ENCODE assay signal across 8 mouse cellular contexts in genomic region chr13:56221129-56221910, GRCm38 (mm10). TPM values are rescaled to one million over a fixed set of nuclear protein-coding genes. Genes with fewer than 3 reads are reported as not detected.
DNase-seq lines count a peak whose midpoint lies in the region; ATAC-seq lines count a peak whose summit lies in the region.

No protein-coding gene starts in this region.

- no peak overlapping the region for H3K9ac ChIP-seq in heart, embryonic 15.5 days
- peak overlapping the region; percentile 53 for H3K9ac ChIP-seq in forebrain, embryonic 15.5 days (replicated peaks)
- H3K9ac ChIP-seq in limb, embryonic 15.5 days, result peak overlapping the region; percentile 3; the same call in 1 of the 2 replicates
- H3K9ac ChIP-seq in stomach, embryonic 15.5 days, result no peak overlapping the region

- H3K4me1 ChIP-seq in heart, embryonic 15.5 days (replicated peaks), result peaks cover 18% of the 10 kb centered on the region
- H3K4me1 ChIP-seq in forebrain, embryonic 15.5 days, result peaks cover 35% of the 10 kb centered on the region
- H3K4me1 ChIP-seq in limb, embryonic 15.5 days, result peaks cover 31% of the 10 kb centered on the region
- H3K4me1 ChIP-seq in stomach, embryonic 15.5 days, result peaks cover 16% of the 10 kb centered on the region

- DNase-seq in heart, adult 9 months (ENCODE audit: low spot score in 2 of 2), result no peak
- peak; percentile 19 for DNase-seq in Muller cell, postnatal 12 days (ENCODE audit: inconsistent ontology term)
- DNase-seq in B cell, adult 2 months, result no peak

- ATAC-seq in heart, embryonic 15.5 days (replicated peaks; ENCODE audit: insufficient number of reproducible peaks, insufficient read depth, low FRiP score, low read depth), result no peak
- peak; percentile 84 for ATAC-seq in forebrain, embryonic 15.5 days (replicated peaks)
- no peak for ATAC-seq in limb, embryonic 15.5 days (ENCODE audit: insufficient number of reproducible peaks, low FRiP score, low TSS enrichment, low read depth)
- ATAC-seq in stomach, embryonic 15.5 days (ENCODE audit: insufficient read depth, low FRiP score, low read depth), result 0 out of 2 replicates have a peak, but pooled peaks have one; percentile 36
- ATAC-seq in granulocyte monocyte progenitor cell, adult 5-6 weeks (replicated peaks; ENCODE audit: poor library complexity, severe bottlenecking), result no peak

- H3K36me3 ChIP-seq in heart, embryonic 15.5 days, result no peaks in the 10 kb centered on the region
- no peaks in the 10 kb centered on the region for H3K36me3 ChIP-seq in forebrain, embryonic 15.5 days
- H3K36me3 ChIP-seq in limb, embryonic 15.5 days, result no peaks in the 10 kb centered on the region
- no peaks in the 10 kb centered on the region for H3K36me3 ChIP-seq in stomach, embryonic 15.5 days

- 1% methylated on average over 46 of the region's 46 CpGs for WGBS in heart, embryonic 15.5 days
- WGBS in forebrain, embryonic 15.5 days, result under 1% methylated on average over 45 of the region's 46 CpGs
- WGBS in limb, embryonic 15.5 days, result under 1% methylated on average over 46 of the region's 46 CpGs
- WGBS in stomach, embryonic 15.5 days, result 1% methylated on average over 44 of the region's 46 CpGs

- H3K27me3 ChIP-seq in heart, embryonic 15.5 days, result peaks cover 89% of the 10 kb centered on the region
- H3K27me3 ChIP-seq in forebrain, embryonic 15.5 days, result peaks cover 11% of the 10 kb centered on the region; the same call in 1 of the 2 replicates
- H3K27me3 ChIP-seq in limb, embryonic 15.5 days, result peaks cover 63% of the 10 kb centered on the region
- H3K27me3 ChIP-seq in stomach, embryonic 15.5 days (replicated peaks), result peaks cover 37% of the 10 kb centered on the region

- H3K4me2 ChIP-seq in heart, embryonic 15.5 days, result peak overlapping the region; percentile 66
- peak overlapping the region; percentile 90 for H3K4me2 ChIP-seq in forebrain, embryonic 15.5 days (replicated peaks)
- peak overlapping the region; percentile 93 for H3K4me2 ChIP-seq in limb, embryonic 15.5 days
- peak overlapping the region; percentile 89 for H3K4me2 ChIP-seq in stomach, embryonic 15.5 days

- no peaks in the 10 kb centered on the region for H3K9me3 ChIP-seq in heart, embryonic 15.5 days (replicated peaks)
- no peaks in the 10 kb centered on the region for H3K9me3 ChIP-seq in forebrain, embryonic 15.5 days
- no peaks in the 10 kb centered on the region for H3K9me3 ChIP-seq in limb, embryonic 15.5 days
- H3K9me3 ChIP-seq in stomach, embryonic 15.5 days, result no peaks in the 10 kb centered on the region

- H3K27ac ChIP-seq in heart, embryonic 15.5 days, result no peak overlapping the region
- peak overlapping the region; percentile 83 for H3K27ac ChIP-seq in forebrain, embryonic 15.5 days (replicated peaks)
- H3K27ac ChIP-seq in limb, embryonic 15.5 days, result no peak overlapping the region
- no peak overlapping the region for H3K27ac ChIP-seq in stomach, embryonic 15.5 days

- peak overlapping the region; percentile 40 for H3K4me3 ChIP-seq in heart, embryonic 15.5 days
- H3K4me3 ChIP-seq in forebrain, embryonic 15.5 days, result peak overlapping the region; percentile 40
- peak overlapping the region; percentile 42 for H3K4me3 ChIP-seq in limb, embryonic 15.5 days
- peak overlapping the region; percentile 40 for H3K4me3 ChIP-seq in stomach, embryonic 15.5 days (replicated peaks)

RNA-seq across cellular contexts. Expression of gene Neurog1, which starts 30.6 kb away (rescaled TPM):
- polyA plus RNA-seq in heart, embryonic 15.5 days (2015; fragmentation: Nextera tagmentation; extraction: Ambion mirVana), result not detected in 2 replicates
- 3.1 and 6.7 TPM in 2 replicates for polyA plus RNA-seq in forebrain, embryonic 15.5 days (2015; fragmentation: Nextera tagmentation; extraction: Ambion mirVana)
- polyA plus RNA-seq in limb, embryonic 15.5 days (2015; fragmentation: Nextera tagmentation; extraction: Ambion mirVana), result not detected in 2 replicates
- not detected in 2 replicates for polyA plus RNA-seq in stomach, embryonic 15.5 days (2015; fragmentation: Nextera tagmentation; extraction: Ambion mirVana)
- total RNA-seq in granulocyte monocyte progenitor cell, adult 5-6 weeks (2014; fragmentation: Nextera tagmentation), result not detected in 2 replicates
- not detected in 2 replicates for total RNA-seq in granulocyte monocyte progenitor cell, adult 5-6 weeks (2017)

RNA-seq across cellular contexts. Expression of gene Tifab, which starts 42.6 kb away (rescaled TPM):
- polyA plus RNA-seq in heart, embryonic 15.5 days (2015; fragmentation: Nextera tagmentation; extraction: Ambion mirVana), result 1.3 and 2.9 TPM in 2 replicates
- polyA plus RNA-seq in forebrain, embryonic 15.5 days (2015; fragmentation: Nextera tagmentation; extraction: Ambion mirVana), result 0.87 and 1.0 TPM in 2 replicates
- polyA plus RNA-seq in limb, embryonic 15.5 days (2015; fragmentation: Nextera tagmentation; extraction: Ambion mirVana), result 3.2 and 3.8 TPM in 2 replicates
- 4.0 and 5.0 TPM in 2 replicates for polyA plus RNA-seq in stomach, embryonic 15.5 days (2015; fragmentation: Nextera tagmentation; extraction: Ambion mirVana)
- 148 and 174 TPM in 2 replicates for total RNA-seq in granulocyte monocyte progenitor cell, adult 5-6 weeks (2014; fragmentation: Nextera tagmentation)
- 115 and 120 TPM in 2 replicates for total RNA-seq in granulocyte monocyte progenitor cell, adult 5-6 weeks (2017)

Comparison
In these comparisons a context has a peak if more than half of its experiments do, and no peak if none do; other contexts are left out.
1. ATAC-seq: peak in forebrain, embryonic 15.5 days (single experiment) and stomach, embryonic 15.5 days (single experiment); none in heart, embryonic 15.5 days (single experiment), limb, embryonic 15.5 days (single experiment) and granulocyte monocyte progenitor cell, adult 5-6 weeks (single experiment).
2. H3K9ac ChIP-seq: peak in forebrain, embryonic 15.5 days (single experiment) and limb, embryonic 15.5 days (single experiment); none in heart, embryonic 15.5 days (single experiment) and stomach, embryonic 15.5 days (single experiment).
3. Peak in every context shown above with its lines, with median percentiles within 50 percentile points of each other: H3K4me2 ChIP-seq and H3K4me3 ChIP-seq.